8 mouse cellular contexts compared by ENCODE assay signal in genomic region chr16:22265849-22266376, GRCm38 (mm10). TPM values are rescaled to one million over a fixed set of nuclear protein-coding genes. Genes with fewer than 3 reads are reported as not detected.
DNase-seq lines count a peak whose midpoint lies in the region; ATAC-seq and TF ChIP-seq lines count a peak whose summit lies in the region.

Gene Tra2b (minus strand): TSS chr16:22266005.

- H3K9me3 ChIP-seq in embryonic facial prominence, embryonic 14.5 days (ENCODE audit: control insufficient read depth, low read length): no peaks in the 10 kb centered on the region
- H3K9me3 ChIP-seq in limb, embryonic 14.5 days (ENCODE audit: control insufficient read depth, low read length): no peaks in the 10 kb centered on the region
- no peaks in the 10 kb centered on the region for H3K9me3 ChIP-seq in midbrain, postnatal 0 days (ENCODE audit: low read length)

- H3K36me3 ChIP-seq in embryonic facial prominence, embryonic 14.5 days (ENCODE audit: control insufficient read depth, insufficient read depth, low read length): no peaks in the 10 kb centered on the region
- no peaks in the 10 kb centered on the region for H3K36me3 ChIP-seq in limb, embryonic 14.5 days (ENCODE audit: control insufficient read depth, insufficient read depth, low read length)
- H3K36me3 ChIP-seq in midbrain, postnatal 0 days (ENCODE audit: insufficient read depth, low read length): no peaks in the 10 kb centered on the region

- peaks cover 10% of the 10 kb centered on the region for H3K4me1 ChIP-seq in embryonic facial prominence, embryonic 14.5 days (ENCODE audit: control insufficient read depth, insufficient read depth, low read length)
- H3K4me1 ChIP-seq in limb, embryonic 14.5 days (ENCODE audit: control insufficient read depth, insufficient read depth, low read length): peaks cover 7% of the 10 kb centered on the region
- no peaks in the 10 kb centered on the region for H3K4me1 ChIP-seq in midbrain, postnatal 0 days (ENCODE audit: insufficient read depth, low read length)

- DNase-seq in 3T3-L1 (ENCODE audit: low read depth, low spot score): peak; percentile 99
- DNase-seq in adrenal gland, postnatal 4 days (ENCODE audit: low spot score in 2 of 2): peak; percentile 88 to 95
- peak; percentile 99 for DNase-seq in embryonic facial prominence, embryonic 14.5 days (ENCODE audit: low spot score)
- DNase-seq in heart, adult 8-10 months (ENCODE audit: low spot score): peak; percentile 96
- DNase-seq in kidney, adult 9 months: peak; percentile 97
- peak; percentile 99 for DNase-seq in limb, embryonic 14.5 days (ENCODE audit: low spot score)
- DNase-seq in midbrain, postnatal 0 days (ENCODE audit: low spot score): peak; percentile 99
- DNase-seq in spleen, postnatal 14 days (ENCODE audit: low spot score in 2 of 2): peak; percentile 92 to 95

- H3K4me3 ChIP-seq in embryonic facial prominence, embryonic 14.5 days (ENCODE audit: low read depth, low read length): peak within 1 kb of the TSS; percentile 64
- peak within 1 kb of the TSS; percentile 98 for H3K4me3 ChIP-seq in limb, embryonic 14.5 days (replicated peaks; ENCODE audit: low read length)
- peak within 1 kb of the TSS; percentile 85 for H3K4me3 ChIP-seq in midbrain, postnatal 0 days (ENCODE audit: low read depth, low read length)

- TF ChIP-seq POLR2A in limb, embryonic 14.5 days (IDR thresholded peaks at IDR 0.05; ENCODE audit: borderline replicate concordance, extremely low read depth, insufficient read depth, insufficient read length): no peak; the same call in 1 of the 2 replicates

- TF ChIP-seq CTCF in midbrain, postnatal 0 days (IDR thresholded peaks at IDR 0.05): peak; percentile 69

- H3K27ac ChIP-seq in embryonic facial prominence, embryonic 14.5 days (replicated peaks; ENCODE audit: low read depth, low read length): peak within 1 kb of the TSS; percentile 98
- peak within 1 kb of the TSS; percentile 98 for H3K27ac ChIP-seq in limb, embryonic 14.5 days (replicated peaks; ENCODE audit: low read depth, low read length)
- H3K27ac ChIP-seq in midbrain, postnatal 0 days (ENCODE audit: low read depth, low read length): peak within 1 kb of the TSS; percentile 97

- no peaks in the 10 kb centered on the region for H3K27me3 ChIP-seq in embryonic facial prominence, embryonic 14.5 days (replicated peaks; ENCODE audit: control insufficient read depth, insufficient read depth, low read length)
- H3K27me3 ChIP-seq in limb, embryonic 14.5 days (ENCODE audit: control insufficient read depth, insufficient read depth, low read length): no peaks in the 10 kb centered on the region
- H3K27me3 ChIP-seq in midbrain, postnatal 0 days (ENCODE audit: insufficient read depth, low read length): no peaks in the 10 kb centered on the region

- 0% methylated on average over 24 of the region's 38 CpGs for WGBS in embryonic facial prominence, embryonic 14.5 days
- under 1% methylated on average over 30 of the region's 38 CpGs for WGBS in limb, embryonic 14.5 days
- WGBS in midbrain, postnatal 0 days: under 1% methylated on average over 32 of the region's 38 CpGs

- peak within 1 kb of the TSS; percentile 99 for H3K9ac ChIP-seq in embryonic facial prominence, embryonic 14.5 days (ENCODE audit: low read depth, low read length)
- peak within 1 kb of the TSS; percentile 98 for H3K9ac ChIP-seq in limb, embryonic 14.5 days (ENCODE audit: low read depth, low read length, severe bottlenecking)
- peak within 1 kb of the TSS; percentile 87 for H3K9ac ChIP-seq in midbrain, postnatal 0 days (replicated peaks; ENCODE audit: low read length, poor library complexity, severe bottlenecking)

- H3K4me2 ChIP-seq in embryonic facial prominence, embryonic 14.5 days (ENCODE audit: low read depth, low read length): peak within 1 kb of the TSS; percentile 66
- H3K4me2 ChIP-seq in limb, embryonic 14.5 days (replicated peaks; ENCODE audit: low read depth, low read length, severe bottlenecking): peak within 1 kb of the TSS; percentile 78
- H3K4me2 ChIP-seq in midbrain, postnatal 0 days (ENCODE audit: low read depth, low read length, poor library complexity, severe bottlenecking): peak within 1 kb of the TSS; percentile 66

- ATAC-seq in embryonic facial prominence, embryonic 14.5 days (ENCODE audit: low read depth): peak; percentile 98
- peak; percentile 98 for ATAC-seq in limb, embryonic 14.5 days (ENCODE audit: low FRiP score, low read depth)
- ATAC-seq in midbrain, postnatal 0 days (ENCODE audit: low FRiP score): peak; percentile 98

RNA-seq across cellular contexts. Expression of gene Tra2b, which starts in this region (rescaled TPM):
- total RNA-seq in adrenal gland, postnatal 4 days (2021): 100 to 1,000 TPM; 133 TPM
- 266 and 290 TPM in 2 replicates for polyA plus RNA-seq in embryonic facial prominence, embryonic 14.5 days (2014; fragmentation: Nextera tagmentation; extraction: Ambion mirVana)
- 10 to 100 TPM; 32.6 to 34.3 (median 32.8) TPM for total RNA-seq in heart, adult 8-10 months (2022)
- polyA plus RNA-seq in limb, embryonic 14.5 days (2012; rRNA removed): 168 and 179 TPM in 2 replicates
- polyA plus RNA-seq in limb, embryonic 14.5 days (2014; fragmentation: Nextera tagmentation; extraction: Ambion mirVana): 300 and 311 TPM in 2 replicates
- 128 and 170 TPM in 2 replicates for total RNA-seq in midbrain, postnatal 0 days (2014; rRNA removed)
- 179 and 208 TPM in 2 replicates for polyA plus RNA-seq in midbrain, postnatal 0 days (2015; fragmentation: Nextera tagmentation; extraction: Ambion mirVana)

Comparison
In these comparisons a context has a peak if more than half of its experiments do, and no peak if none do; other contexts are left out.
1. Peak in every context shown above with its lines: DNase-seq, ATAC-seq, H3K4me3 ChIP-seq and H3K27ac ChIP-seq.